Mouse (Mus musculus): ENCODE data around the gene Wdr1. TPM values are rescaled to one million over a fixed set of nuclear protein-coding genes. Genes with fewer than 3 reads are reported as not detected.

Gene Wdr1
- polyA plus RNA-seq, 1 experiment from 2014 or later: 197 TPM

DNA sequence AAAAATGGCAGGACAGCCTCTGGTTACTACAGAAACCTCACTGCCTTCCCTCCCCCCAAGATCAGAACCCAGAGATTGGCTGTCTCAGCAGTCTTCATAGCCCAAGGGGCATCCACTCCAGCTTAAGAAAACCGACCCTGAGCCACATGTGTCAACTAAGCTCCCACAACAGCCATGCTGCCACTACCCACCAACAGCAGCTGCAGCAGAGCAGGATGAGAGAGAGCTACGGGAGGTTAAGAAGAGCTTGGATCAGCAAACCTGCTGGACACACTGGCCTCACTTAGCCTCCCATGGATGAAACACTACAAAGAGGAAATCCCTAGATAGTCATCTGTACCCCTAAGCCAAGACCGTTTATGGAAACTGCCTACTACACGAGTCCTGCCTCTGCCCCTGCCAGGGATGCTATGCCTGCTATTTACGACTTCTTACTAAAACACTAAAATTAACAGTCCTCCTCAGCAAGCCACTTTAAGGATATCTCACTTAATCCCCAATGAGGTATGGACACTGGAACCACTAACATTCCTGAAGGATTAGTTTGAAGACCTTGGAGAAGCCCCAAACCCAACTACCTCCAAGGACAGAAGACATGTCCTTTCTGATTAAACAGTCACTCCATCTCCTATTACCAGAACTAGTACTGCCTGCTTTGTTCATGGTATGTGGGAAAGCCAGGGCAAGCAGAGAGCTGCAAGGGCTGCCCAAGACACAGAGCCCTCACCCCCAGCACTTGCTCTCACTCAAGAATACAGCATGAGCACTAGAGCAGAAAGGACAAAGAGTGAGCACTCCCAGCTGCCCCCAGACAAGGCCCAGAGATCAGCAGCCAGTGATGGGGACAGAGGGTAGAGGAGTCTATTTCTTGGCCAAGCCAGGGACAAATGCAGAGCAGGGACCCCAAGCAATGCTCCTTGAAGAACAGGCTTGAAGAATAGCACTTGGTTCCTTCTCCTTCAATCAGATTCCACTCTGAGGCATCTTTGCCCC, 18.3 kb downstream of the Wdr1 start:
- 55% methylated on average over 5 of the region's 5 CpGs for WGBS
- peaks cover 69% of the 10 kb centered on the region for H3K4me1 ChIP-seq (replicated peaks)
- H3K36me3 ChIP-seq: peaks cover 91% of the 10 kb centered on the region
- H3K27me3 ChIP-seq: no peaks in the 10 kb centered on the region
- H3K4me3 ChIP-seq: no peak overlapping the region
- H3K4me2 ChIP-seq: no peak overlapping the region
- H3K9me3 ChIP-seq (replicated peaks): no peaks in the 10 kb centered on the region
- no peak overlapping the region for H3K9ac ChIP-seq
- H3K27ac ChIP-seq: peak overlapping the region; percentile 13; the same call in 1 of the 2 replicates
- ATAC-seq (replicated peaks; ENCODE audit: insufficient number of reproducible peaks, insufficient read depth, low FRiP score, low read depth): no peak

DNA sequence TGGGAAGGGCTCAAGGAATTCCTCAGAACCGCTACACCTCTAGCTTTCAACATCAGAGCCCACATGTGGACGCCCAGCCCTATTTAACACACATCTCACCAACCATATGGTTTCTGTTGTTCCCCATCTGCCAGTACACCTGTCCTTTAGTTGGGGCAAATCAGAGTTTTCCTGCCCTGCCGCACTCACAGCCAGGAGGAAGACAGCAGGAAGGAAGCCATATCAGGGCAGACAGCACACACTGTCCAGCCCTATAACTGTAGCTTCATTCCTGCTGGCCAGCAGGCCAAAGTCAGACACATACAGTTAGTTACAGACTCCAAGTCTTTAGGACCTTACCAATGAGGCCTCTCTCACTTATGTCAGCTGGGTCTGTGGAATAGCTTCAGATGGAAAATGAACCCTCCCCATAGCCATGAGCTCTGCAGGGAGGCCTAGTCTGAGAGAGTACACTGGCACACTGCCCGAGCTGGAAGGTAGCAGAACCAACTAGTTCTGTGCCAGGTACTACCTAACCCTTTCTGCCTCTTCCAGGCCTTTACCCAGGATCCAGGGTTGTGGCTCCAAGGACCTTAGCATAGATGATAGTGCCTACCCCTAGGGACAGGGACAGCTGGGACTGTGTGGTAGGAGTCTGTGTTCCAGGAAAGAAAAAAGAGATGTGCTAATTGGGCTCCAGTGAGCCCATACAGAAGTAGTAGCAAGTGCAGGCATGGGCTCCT, 19.4 kb downstream of the Wdr1 start:
- Histone ChIP-seq H3K36me3 (peaks cover 97% of the 10 kb centered on the region), H3K27me3 (no peaks in the 10 kb centered on the region), H3K4me2 (no peak overlapping the region), H3K4me3 (no peak overlapping the region), H3K9ac (no peak overlapping the region), H3K9me3 (replicated peaks) (no peaks in the 10 kb centered on the region), H3K27ac (0 out of 2 replicates have a peak overlapping the region, but pooled peaks have one; percentile 13), H3K4me1 (replicated peaks) (peaks cover 58% of the 10 kb centered on the region)
- ATAC-seq (replicated peaks; ENCODE audit: insufficient number of reproducible peaks, insufficient read depth, low FRiP score, low read depth): no peak
- 81% methylated on average over 4 of the region's 4 CpGs for WGBS

GRCm38 (mm10) chr5:38541728-38542127, 21.3 kb downstream of the Wdr1 start:
- peak overlapping the region; percentile 37 for H3K27ac ChIP-seq
- no peaks in the 10 kb centered on the region for H3K27me3 ChIP-seq
- peaks cover 39% of the 10 kb centered on the region for H3K4me1 ChIP-seq (replicated peaks)
- H3K36me3 ChIP-seq: peaks cover 92% of the 10 kb centered on the region
- no peak overlapping the region for H3K9ac ChIP-seq
- no peaks in the 10 kb centered on the region for H3K9me3 ChIP-seq (replicated peaks)
- H3K4me3 ChIP-seq: no peak overlapping the region
- no peak overlapping the region for H3K4me2 ChIP-seq
- 84% methylated on average over 3 of the region's 3 CpGs for WGBS
- ATAC-seq (replicated peaks; ENCODE audit: insufficient number of reproducible peaks, insufficient read depth, low FRiP score, low read depth): 0 out of 2 replicates have a peak, but pooled peaks have one; percentile 17

GRCm38 (mm10) chr5:38540898-38541297, 22.1 kb downstream of the Wdr1 start:
- WGBS: 81% methylated on average over 1 of the region's 1 CpGs

DNA sequence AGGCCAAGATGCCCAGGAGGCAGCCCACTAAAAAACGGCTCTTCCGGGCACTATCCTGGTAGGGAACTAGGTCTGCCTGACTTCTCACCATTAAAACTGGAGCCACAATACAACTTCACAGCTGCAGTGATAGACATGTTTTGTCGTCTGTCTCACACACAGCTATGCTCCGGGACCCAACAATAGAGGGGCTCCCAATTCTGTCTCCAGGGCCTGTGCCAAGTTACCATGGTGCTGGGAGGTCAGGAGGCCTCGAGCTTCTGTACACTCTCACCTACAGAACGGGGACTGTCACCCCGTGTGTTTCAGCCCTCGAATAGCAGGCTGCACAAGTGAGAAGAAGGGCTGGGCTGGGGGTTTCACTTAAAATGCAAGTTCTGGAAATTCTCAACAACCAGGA, 24.5 kb downstream of the Wdr1 start:
- WGBS: 79% methylated on average over 8 of the region's 8 CpGs
- Histone ChIP-seq H3K36me3 (peaks cover 92% of the 10 kb centered on the region), H3K9ac (no peak overlapping the region), H3K27me3 (no peaks in the 10 kb centered on the region), H3K4me3 (no peak overlapping the region), H3K4me1 (replicated peaks) (peaks cover 14% of the 10 kb centered on the region), H3K27ac (no peak overlapping the region), H3K4me2 (no peak overlapping the region), H3K9me3 (replicated peaks) (no peaks in the 10 kb centered on the region)
- ATAC-seq (replicated peaks; ENCODE audit: insufficient number of reproducible peaks, insufficient read depth, low FRiP score, low read depth): no peak

More at GRCm38 (mm10) chr5:38540898-38541297, 22.1 kb downstream of the Wdr1 start:
- no peak overlapping the region for H3K4me2 ChIP-seq
- peaks cover 92% of the 10 kb centered on the region for H3K36me3 ChIP-seq
- no peaks in the 10 kb centered on the region for H3K27me3 ChIP-seq
- H3K9ac ChIP-seq: no peak overlapping the region
- ATAC-seq (replicated peaks; ENCODE audit: insufficient number of reproducible peaks, insufficient read depth, low FRiP score, low read depth): no peak
- peaks cover 34% of the 10 kb centered on the region for H3K4me1 ChIP-seq (replicated peaks)
- no peak overlapping the region for H3K27ac ChIP-seq
- H3K9me3 ChIP-seq (replicated peaks): no peaks in the 10 kb centered on the region
- H3K4me3 ChIP-seq: no peak overlapping the region

DNA sequence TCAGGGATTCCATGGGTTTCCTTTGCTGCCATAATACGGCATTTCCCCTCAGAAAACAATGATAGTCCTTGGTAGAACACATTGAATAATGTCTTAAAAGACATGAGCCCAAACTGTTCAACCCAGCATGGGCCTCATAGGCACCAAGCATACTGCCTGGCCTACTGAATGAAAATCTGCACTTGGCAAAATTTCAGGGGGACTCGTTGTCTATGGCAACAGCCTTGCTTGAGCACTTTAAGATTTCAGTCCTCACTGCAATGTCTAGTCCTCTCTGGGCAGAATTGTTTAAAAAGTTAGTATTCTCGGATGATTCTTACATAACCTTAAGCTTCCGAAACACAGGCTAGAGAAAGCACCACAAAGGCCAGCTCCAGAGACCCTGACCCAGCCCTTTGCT, 25.2 kb downstream of the Wdr1 start:
- Histone ChIP-seq H3K9me3 (replicated peaks) (no peaks in the 10 kb centered on the region), H3K4me1 (replicated peaks) (peaks cover 12% of the 10 kb centered on the region), H3K4me2 (no peak overlapping the region), H3K27me3 (no peaks in the 10 kb centered on the region), H3K27ac (no peak overlapping the region), H3K4me3 (no peak overlapping the region), H3K9ac (no peak overlapping the region), H3K36me3 (peaks cover 92% of the 10 kb centered on the region)
- no peak for ATAC-seq (replicated peaks; ENCODE audit: insufficient number of reproducible peaks, insufficient read depth, low FRiP score, low read depth)
- 84% methylated on average over 4 of the region's 4 CpGs for WGBS

DNA sequence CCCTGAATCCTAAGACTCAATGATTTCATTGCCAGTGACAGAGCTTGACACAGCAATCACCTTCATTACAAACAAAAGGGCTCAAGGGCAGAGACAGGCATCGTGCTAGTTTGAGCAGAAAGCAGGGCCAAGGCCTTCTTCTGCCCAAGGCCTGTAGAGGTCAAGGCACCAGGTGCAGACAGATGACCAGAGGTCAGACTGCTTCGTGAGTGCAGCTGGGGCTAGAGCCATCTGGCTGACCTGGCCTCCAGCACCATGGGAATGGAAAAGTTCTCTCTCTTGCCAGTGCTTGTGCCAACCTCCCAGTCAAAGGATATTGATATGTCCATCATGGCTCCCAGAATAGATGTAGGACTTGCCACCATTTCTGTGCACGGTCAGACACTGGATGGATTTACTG, 26.2 kb downstream of the Wdr1 start:
- no peak overlapping the region for H3K4me2 ChIP-seq
- no peaks in the 10 kb centered on the region for H3K9me3 ChIP-seq (replicated peaks)
- ATAC-seq (replicated peaks; ENCODE audit: insufficient number of reproducible peaks, insufficient read depth, low FRiP score, low read depth): no peak
- H3K4me1 ChIP-seq (replicated peaks): peaks cover 6% of the 10 kb centered on the region
- no peak overlapping the region for H3K27ac ChIP-seq
- no peaks in the 10 kb centered on the region for H3K27me3 ChIP-seq
- peaks cover 93% of the 10 kb centered on the region for H3K36me3 ChIP-seq
- no peak overlapping the region for H3K9ac ChIP-seq
- 87% methylated on average over 3 of the region's 3 CpGs for WGBS
- no peak overlapping the region for H3K4me3 ChIP-seq

DNA sequence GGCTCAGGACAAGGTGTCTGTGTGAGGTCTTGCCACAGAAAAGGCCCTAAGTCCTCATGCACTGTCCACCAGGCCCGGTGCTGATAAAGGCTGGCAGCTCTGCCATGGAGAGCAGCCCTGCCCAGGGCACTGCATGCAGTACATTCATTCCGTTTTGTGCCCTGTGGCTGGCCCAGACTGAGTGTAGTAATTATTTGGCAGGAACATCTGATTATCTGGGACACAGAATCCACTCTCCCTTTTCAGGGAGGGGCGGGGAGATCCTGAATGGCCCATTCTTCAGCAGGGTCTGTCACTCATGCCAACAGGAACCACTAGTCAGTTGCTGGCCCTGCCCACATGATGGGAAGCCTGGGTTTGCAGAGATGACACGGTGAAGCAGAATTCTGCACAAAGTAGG, 30.9 kb downstream of the Wdr1 start:
- WGBS: 78% methylated on average over 4 of the region's 4 CpGs
- no peak overlapping the region for H3K4me3 ChIP-seq
- H3K36me3 ChIP-seq: peaks cover 98% of the 10 kb centered on the region
- H3K9ac ChIP-seq: no peak overlapping the region
- H3K27me3 ChIP-seq: no peaks in the 10 kb centered on the region
- H3K4me1 ChIP-seq (replicated peaks): no peaks in the 10 kb centered on the region
- H3K9me3 ChIP-seq (replicated peaks): no peaks in the 10 kb centered on the region
- no peak for ATAC-seq (replicated peaks; ENCODE audit: insufficient number of reproducible peaks, insufficient read depth, low FRiP score, low read depth)
- H3K27ac ChIP-seq: no peak overlapping the region
- H3K4me2 ChIP-seq: no peak overlapping the region

DNA sequence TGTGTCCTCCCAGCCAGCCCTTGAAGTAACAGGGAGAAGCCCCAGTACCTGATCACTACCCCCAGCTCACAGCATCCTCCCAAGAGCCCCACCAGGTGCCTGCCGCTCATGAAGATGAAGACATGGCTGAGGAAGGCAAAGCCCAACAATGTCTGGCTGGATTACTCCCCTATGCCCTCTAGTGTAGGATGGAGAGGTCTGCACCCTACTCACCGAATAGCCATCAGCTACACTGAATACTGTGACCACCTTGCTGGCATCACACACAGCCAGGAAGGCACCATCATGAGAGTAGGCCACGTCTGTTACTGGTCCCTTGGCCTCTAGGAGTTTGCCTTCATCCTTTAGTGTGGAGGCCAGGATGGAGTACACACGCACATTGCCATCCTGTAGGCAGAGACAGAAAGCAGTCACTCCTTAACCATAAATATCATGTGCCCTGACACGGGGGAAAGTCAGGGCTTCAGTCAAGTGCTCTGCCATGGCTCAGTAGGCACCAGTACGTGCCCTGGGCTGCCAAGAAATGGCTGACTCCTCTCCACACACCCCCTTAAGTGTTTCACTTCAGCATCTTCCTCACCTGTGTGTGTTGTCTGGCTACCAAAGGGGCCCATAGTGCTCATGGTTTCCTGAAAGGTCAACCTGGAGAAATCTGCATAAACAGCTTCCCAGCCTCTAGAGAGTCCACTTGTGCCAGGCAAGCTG, 33.1 kb downstream of the Wdr1 start:
- H3K4me1 ChIP-seq (replicated peaks): no peaks in the 10 kb centered on the region
- no peaks in the 10 kb centered on the region for H3K27me3 ChIP-seq
- WGBS: 74% methylated on average over 6 of the region's 6 CpGs
- H3K36me3 ChIP-seq: peaks cover 98% of the 10 kb centered on the region
- H3K9ac ChIP-seq: no peak overlapping the region
- no peaks in the 10 kb centered on the region for H3K9me3 ChIP-seq (replicated peaks)
- no peak overlapping the region for H3K4me2 ChIP-seq
- ATAC-seq (replicated peaks; ENCODE audit: insufficient number of reproducible peaks, insufficient read depth, low FRiP score, low read depth): no peak
- no peak overlapping the region for H3K27ac ChIP-seq
- no peak overlapping the region for H3K4me3 ChIP-seq

GRCm38 (mm10) chr5:38522977-38523376, 40.0 kb downstream of the Wdr1 start:
- no peak overlapping the region for H3K9ac ChIP-seq
- no peak overlapping the region for H3K4me3 ChIP-seq
- H3K27ac ChIP-seq: no peak overlapping the region
- H3K9me3 ChIP-seq (replicated peaks): no peaks in the 10 kb centered on the region
- H3K4me1 ChIP-seq (replicated peaks): no peaks in the 10 kb centered on the region
- H3K4me2 ChIP-seq: no peak overlapping the region
- WGBS: 94% methylated on average over 5 of the region's 5 CpGs
- H3K36me3 ChIP-seq: peaks cover 32% of the 10 kb centered on the region
- H3K27me3 ChIP-seq: no peaks in the 10 kb centered on the region
- ATAC-seq (replicated peaks; ENCODE audit: insufficient number of reproducible peaks, insufficient read depth, low FRiP score, low read depth): no peak

DNA sequence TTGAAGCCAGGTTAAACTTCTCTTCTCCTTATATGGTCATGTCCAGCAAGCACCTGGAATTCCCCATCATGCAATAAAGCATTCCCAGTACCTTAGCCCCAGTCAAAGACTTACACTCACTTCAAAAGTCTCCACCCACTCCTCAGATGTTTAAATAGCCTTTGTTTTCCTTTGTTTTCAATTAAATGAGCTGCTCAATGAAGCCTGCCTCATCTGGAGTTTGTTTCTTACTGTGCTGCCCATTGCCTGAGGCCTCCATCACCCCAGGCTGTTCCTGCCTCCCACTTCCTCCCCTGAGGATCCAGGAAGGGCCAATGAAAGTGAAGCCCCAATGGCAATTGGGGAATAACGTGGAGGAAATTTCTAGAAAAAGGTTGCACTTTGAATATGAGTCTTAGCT, 42.2 kb downstream of the Wdr1 start:
- H3K9ac ChIP-seq: no peak overlapping the region
- no peaks in the 10 kb centered on the region for H3K27me3 ChIP-seq
- no peak overlapping the region for H3K4me3 ChIP-seq
- ATAC-seq (replicated peaks; ENCODE audit: insufficient number of reproducible peaks, insufficient read depth, low FRiP score, low read depth): no peak
- H3K36me3 ChIP-seq: peaks cover 10% of the 10 kb centered on the region
- H3K27ac ChIP-seq: no peak overlapping the region
- H3K9me3 ChIP-seq (replicated peaks): no peaks in the 10 kb centered on the region
- WGBS: 69% methylated on average over 1 of the region's 1 CpGs
- H3K4me1 ChIP-seq (replicated peaks): no peaks in the 10 kb centered on the region
- no peak overlapping the region for H3K4me2 ChIP-seq

Measured in heart, embryonic 15.5 days (tissue).